Mouse (Mus musculus): ENCODE measurements at regions not wholly inside any gene's neighbourhood (a gene's known extent, or its start where the extent isn't known, plus 50 kb on each side); places are given as distances from the start of the nearest gene placed in this dataset.

GRCm38 (mm10) chr16:78452303-78452702, 75.3 kb upstream of the Btg3 start:
- Histone ChIP-seq H3K79me2 (ENCODE audit: control insufficient read depth, insufficient read depth, low read length) (no peaks in the 10 kb centered on the region), H3K27me3 (ENCODE audit: control insufficient read depth, insufficient read depth, low read length) (no peaks in the 10 kb centered on the region), H3K27ac (replicated peaks; ENCODE audit: insufficient read depth, low read depth, low read length) (no peak overlapping the region), H3K36me3 (ENCODE audit: control insufficient read depth, insufficient read depth, low read length) (no peaks in the 10 kb centered on the region), H3K4me3 (ENCODE audit: insufficient read depth, low read depth, low read length) (no peak overlapping the region), H3K4me1 (ENCODE audit: control insufficient read depth, insufficient read depth, low read length) (no peaks in the 10 kb centered on the region), H3K9ac (ENCODE audit: low read depth, low read length) (no peak overlapping the region)
- TF ChIP-seq CTCF (IDR thresholded peaks at IDR 0.05; ENCODE audit: low read depth, low read length) (peak; percentile 63), POLR2A (IDR thresholded peaks at IDR 0.05; ENCODE audit: extremely low read depth, insufficient read depth, low read length) (no peak)
- 3% methylated on average over 10 of the region's 10 CpGs for WGBS
- DNase-seq (ENCODE audit: extremely low read depth, low read depth, low spot score): peak; percentile 81

- WGBS: 83% methylated on average over 8 of the region's 8 CpGs
- DNase-seq (ENCODE audit: extremely low read depth, low read depth, low spot score): no peak
- Histone ChIP-seq H3K27ac (replicated peaks; ENCODE audit: insufficient read depth, low read depth, low read length) (no peak overlapping the region), H3K27me3 (ENCODE audit: control insufficient read depth, insufficient read depth, low read length) (no peaks in the 10 kb centered on the region), H3K4me3 (ENCODE audit: insufficient read depth, low read depth, low read length) (no peak overlapping the region), H3K4me1 (ENCODE audit: control insufficient read depth, insufficient read depth, low read length) (no peaks in the 10 kb centered on the region), H3K9ac (ENCODE audit: low read depth, low read length) (no peak overlapping the region), H3K36me3 (ENCODE audit: control insufficient read depth, insufficient read depth, low read length) (no peaks in the 10 kb centered on the region), H3K79me2 (ENCODE audit: control insufficient read depth, insufficient read depth, low read length) (no peaks in the 10 kb centered on the region)
- TF ChIP-seq POLR2A (IDR thresholded peaks at IDR 0.05; ENCODE audit: extremely low read depth, insufficient read depth, low read length): no peak
These were observed 74.8 kb upstream of the Btg3 start for GRCm38 (mm10) chr16:78451750-78452149.

- Histone ChIP-seq H3K4me3 (ENCODE audit: insufficient read depth, low read depth, low read length) (no peak overlapping the region), H3K27ac (replicated peaks; ENCODE audit: insufficient read depth, low read depth, low read length) (no peak overlapping the region), H3K4me1 (ENCODE audit: control insufficient read depth, insufficient read depth, low read length) (no peaks in the 10 kb centered on the region), H3K27me3 (ENCODE audit: control insufficient read depth, insufficient read depth, low read length) (no peaks in the 10 kb centered on the region), H3K9ac (ENCODE audit: low read depth, low read length) (no peak overlapping the region), H3K36me3 (ENCODE audit: control insufficient read depth, insufficient read depth, low read length) (no peaks in the 10 kb centered on the region), H3K79me2 (ENCODE audit: control insufficient read depth, insufficient read depth, low read length) (no peaks in the 10 kb centered on the region)
- TF ChIP-seq POLR2A (IDR thresholded peaks at IDR 0.05; ENCODE audit: extremely low read depth, insufficient read depth, low read length) (no peak), CTCF (IDR thresholded peaks at IDR 0.05; ENCODE audit: low read depth, low read length) (no peak)
- no peak for DNase-seq (ENCODE audit: extremely low read depth, low read depth, low spot score)
- 77% methylated on average over 11 of the region's 11 CpGs for WGBS
These were observed 74.3 kb upstream of the Btg3 start for GRCm38 (mm10) chr16:78451251-78451650.

GRCm38 (mm10) chr16:78449231-78449630, 72.2 kb upstream of the Btg3 start:
- 93% methylated on average over 8 of the region's 8 CpGs for WGBS
- Histone ChIP-seq H3K36me3 (ENCODE audit: control insufficient read depth, insufficient read depth, low read length) (no peaks in the 10 kb centered on the region), H3K4me3 (ENCODE audit: insufficient read depth, low read depth, low read length) (no peak overlapping the region), H3K27me3 (ENCODE audit: control insufficient read depth, insufficient read depth, low read length) (no peaks in the 10 kb centered on the region), H3K4me1 (ENCODE audit: control insufficient read depth, insufficient read depth, low read length) (no peaks in the 10 kb centered on the region), H3K79me2 (ENCODE audit: control insufficient read depth, insufficient read depth, low read length) (no peaks in the 10 kb centered on the region), H3K27ac (replicated peaks; ENCODE audit: insufficient read depth, low read depth, low read length) (no peak overlapping the region), H3K9ac (ENCODE audit: low read depth, low read length) (no peak overlapping the region)
- DNase-seq (ENCODE audit: extremely low read depth, low read depth, low spot score): no peak
- TF ChIP-seq POLR2A (IDR thresholded peaks at IDR 0.05; ENCODE audit: extremely low read depth, insufficient read depth, low read length) (no peak), CTCF (IDR thresholded peaks at IDR 0.05; ENCODE audit: low read depth, low read length) (no peak)

GRCm38 (mm10) chr16:78443262-78443661, 66.3 kb upstream of the Btg3 start:
- no peaks in the 10 kb centered on the region for H3K79me2 ChIP-seq (ENCODE audit: control insufficient read depth, insufficient read depth, low read length)
- no peaks in the 10 kb centered on the region for H3K27me3 ChIP-seq (ENCODE audit: control insufficient read depth, insufficient read depth, low read length)
- H3K4me1 ChIP-seq (ENCODE audit: control insufficient read depth, insufficient read depth, low read length): no peaks in the 10 kb centered on the region
- no peaks in the 10 kb centered on the region for H3K36me3 ChIP-seq (ENCODE audit: control insufficient read depth, insufficient read depth, low read length)
- H3K9ac ChIP-seq (ENCODE audit: low read depth, low read length): no peak overlapping the region
- 89% methylated on average over 8 of the region's 8 CpGs for WGBS
- no peak overlapping the region for H3K27ac ChIP-seq (replicated peaks; ENCODE audit: insufficient read depth, low read depth, low read length)
- TF ChIP-seq CTCF (IDR thresholded peaks at IDR 0.05; ENCODE audit: low read depth, low read length) (no peak), POLR2A (IDR thresholded peaks at IDR 0.05; ENCODE audit: extremely low read depth, insufficient read depth, low read length) (no peak)
- DNase-seq (ENCODE audit: extremely low read depth, low read depth, low spot score): no peak
- no peak overlapping the region for H3K4me3 ChIP-seq (ENCODE audit: insufficient read depth, low read depth, low read length)

- no peak for DNase-seq (ENCODE audit: extremely low read depth, low read depth, low spot score)
- no peak overlapping the region for H3K4me3 ChIP-seq (ENCODE audit: insufficient read depth, low read depth, low read length)
- H3K4me1 ChIP-seq (ENCODE audit: control insufficient read depth, insufficient read depth, low read length): no peaks in the 10 kb centered on the region
- H3K79me2 ChIP-seq (ENCODE audit: control insufficient read depth, insufficient read depth, low read length): no peaks in the 10 kb centered on the region
- no peaks in the 10 kb centered on the region for H3K27me3 ChIP-seq (ENCODE audit: control insufficient read depth, insufficient read depth, low read length)
- no peak for TF ChIP-seq CTCF (IDR thresholded peaks at IDR 0.05; ENCODE audit: low read depth, low read length)
- no peak for TF ChIP-seq POLR2A (IDR thresholded peaks at IDR 0.05; ENCODE audit: extremely low read depth, insufficient read depth, low read length)
- WGBS: 93% methylated on average over 7 of the region's 7 CpGs
- no peak overlapping the region for H3K9ac ChIP-seq (ENCODE audit: low read depth, low read length)
- no peaks in the 10 kb centered on the region for H3K36me3 ChIP-seq (ENCODE audit: control insufficient read depth, insufficient read depth, low read length)
- no peak overlapping the region for H3K27ac ChIP-seq (replicated peaks; ENCODE audit: insufficient read depth, low read depth, low read length)
These were observed 65.8 kb upstream of the Btg3 start for GRCm38 (mm10) chr16:78442830-78443229.
